Mouse (Mus musculus): ENCODE measurements around the gene Cmtm6. TPM values are rescaled to one million over a fixed set of nuclear protein-coding genes. Genes with fewer than 3 reads are reported as not detected.

The Cmtm6 gene
- polyA plus RNA-seq, 1 experiment from 2014 or later, result 18.7 TPM

DNA sequence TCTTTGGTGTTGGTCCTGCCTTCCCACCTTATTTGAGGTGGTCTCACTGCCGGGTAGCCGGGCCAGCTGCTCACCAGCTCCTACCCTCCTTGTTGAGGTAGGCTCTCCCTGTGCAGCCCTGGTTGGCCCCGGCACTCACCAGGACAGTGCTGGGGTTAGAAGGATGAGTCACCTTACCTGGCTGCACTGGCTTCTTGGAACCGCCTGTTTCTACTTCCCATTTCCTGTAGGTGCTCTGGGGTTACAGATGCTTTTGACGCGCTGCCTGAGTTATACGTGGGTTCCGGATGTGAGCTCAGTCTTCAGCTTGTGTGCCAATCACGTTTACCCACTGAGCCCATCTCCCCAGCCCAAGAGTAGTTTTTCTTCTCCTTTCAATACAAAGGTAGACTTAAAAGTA lies 9.4 kb downstream of the Cmtm6 start:
- Histone ChIP-seq H3K4me2 (ENCODE audit: low read length) (no peak overlapping the region), H3K4me3 (ENCODE audit: low read depth, low read length) (no peak overlapping the region), H3K27ac (ENCODE audit: low read length) (no peak overlapping the region), H3K9me3 (replicated peaks; ENCODE audit: control insufficient read depth, low read length, poor library complexity, severe bottlenecking) (no peaks in the 10 kb centered on the region), H3K4me1 (ENCODE audit: control insufficient read depth, insufficient read depth, low read length) (no peaks in the 10 kb centered on the region), H3K9ac (ENCODE audit: low read depth, low read length) (no peak overlapping the region), H3K36me3 (ENCODE audit: control insufficient read depth, insufficient read depth, low read length) (no peaks in the 10 kb centered on the region), H3K27me3 (ENCODE audit: control insufficient read depth, insufficient read depth, low read depth, low read length) (no peaks in the 10 kb centered on the region)
- WGBS, result 91% methylated on average over 9 of the region's 9 CpGs
- no peak for ATAC-seq

DNA sequence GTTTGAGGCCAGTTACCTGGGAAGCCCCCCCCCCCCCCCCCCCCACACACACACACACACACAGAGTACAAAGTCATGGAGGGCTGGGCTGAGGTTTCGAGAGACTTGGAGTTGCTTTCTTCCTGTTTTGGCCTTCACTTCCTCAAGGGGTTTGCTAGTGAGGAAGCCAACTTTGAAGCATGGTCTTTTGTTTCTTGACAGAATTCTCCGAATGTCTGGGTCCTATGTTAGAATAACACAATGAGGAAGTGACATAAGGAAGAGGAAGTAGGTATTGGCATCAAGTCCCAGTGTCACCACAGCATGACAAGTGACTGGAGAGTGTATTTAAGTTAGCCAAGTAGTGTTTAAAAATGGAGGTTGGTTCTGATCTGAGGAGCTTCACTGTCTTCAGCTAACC lies 11.8 kb downstream of the Cmtm6 start:
- WGBS, result 91% methylated on average over 2 of the region's 2 CpGs
- Histone ChIP-seq H3K4me3 (ENCODE audit: low read depth, low read length) (no peak overlapping the region), H3K27me3 (ENCODE audit: control insufficient read depth, insufficient read depth, low read depth, low read length) (no peaks in the 10 kb centered on the region), H3K4me1 (ENCODE audit: control insufficient read depth, insufficient read depth, low read length) (no peaks in the 10 kb centered on the region), H3K9me3 (replicated peaks; ENCODE audit: control insufficient read depth, low read length, poor library complexity, severe bottlenecking) (no peaks in the 10 kb centered on the region), H3K27ac (ENCODE audit: low read length) (no peak overlapping the region; the same call in 1 of the 2 replicates), H3K9ac (ENCODE audit: low read depth, low read length) (no peak overlapping the region), H3K36me3 (ENCODE audit: control insufficient read depth, insufficient read depth, low read length) (peaks cover 2% of the 10 kb centered on the region; the same call in 1 of the 2 replicates), H3K4me2 (ENCODE audit: low read length) (no peak overlapping the region)
- no peak for ATAC-seq

DNA sequence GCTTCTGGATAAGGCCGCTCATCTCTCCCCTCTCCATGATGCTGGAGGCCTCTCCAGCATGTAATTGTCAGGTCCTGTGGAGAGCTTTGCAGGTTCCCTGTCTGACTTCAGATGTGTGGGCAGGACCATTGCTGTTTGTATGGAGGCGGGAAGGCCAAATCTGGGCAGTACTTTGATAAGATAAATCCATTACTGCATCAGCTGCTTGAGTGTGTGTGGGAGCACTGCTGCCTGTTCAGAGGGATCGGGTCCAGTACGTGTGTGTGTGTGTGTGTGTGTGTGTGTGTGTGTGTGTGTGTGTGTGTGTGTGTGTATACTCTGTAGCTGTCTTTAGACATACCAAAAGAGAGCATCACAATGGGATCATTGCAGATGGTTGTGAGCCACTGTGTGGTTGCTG lies 14.2 kb downstream of the Cmtm6 start:
- H3K27me3 ChIP-seq (ENCODE audit: control insufficient read depth, insufficient read depth, low read depth, low read length), result no peaks in the 10 kb centered on the region
- no peak overlapping the region for H3K27ac ChIP-seq (ENCODE audit: low read length)
- no peaks in the 10 kb centered on the region for H3K9me3 ChIP-seq (replicated peaks; ENCODE audit: control insufficient read depth, low read length, poor library complexity, severe bottlenecking)
- 88% methylated on average over 4 of the region's 4 CpGs for WGBS
- no peak for ATAC-seq
- H3K9ac ChIP-seq (ENCODE audit: low read depth, low read length), result no peak overlapping the region
- peaks cover 5% of the 10 kb centered on the region; the same call in 1 of the 2 replicates for H3K36me3 ChIP-seq (ENCODE audit: control insufficient read depth, insufficient read depth, low read length)
- H3K4me2 ChIP-seq (ENCODE audit: low read length), result no peak overlapping the region
- no peaks in the 10 kb centered on the region for H3K4me1 ChIP-seq (ENCODE audit: control insufficient read depth, insufficient read depth, low read length)
- H3K4me3 ChIP-seq (ENCODE audit: low read depth, low read length), result no peak overlapping the region

DNA sequence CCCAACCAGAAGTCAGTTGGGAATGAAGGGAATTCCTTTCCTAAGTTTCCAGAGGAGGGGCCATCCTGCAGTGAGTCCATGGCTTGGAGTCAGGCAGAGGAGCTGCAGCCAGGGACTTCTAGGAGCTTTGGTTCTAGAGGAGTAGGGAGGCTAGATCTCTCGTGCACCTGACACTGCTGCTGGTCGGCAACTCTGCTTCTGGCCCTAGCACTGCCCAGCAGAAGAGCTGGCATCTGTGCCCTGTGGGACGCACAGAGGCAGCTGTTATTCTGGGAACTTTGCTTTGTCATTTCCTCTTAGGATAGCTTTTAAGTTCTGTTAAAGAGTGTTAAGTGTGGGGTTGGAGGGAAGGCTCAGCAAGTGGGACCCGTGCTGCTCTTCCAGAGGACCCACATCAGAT lies 14.7 kb downstream of the Cmtm6 start:
- no peaks in the 10 kb centered on the region for H3K27me3 ChIP-seq (ENCODE audit: control insufficient read depth, insufficient read depth, low read depth, low read length)
- H3K9me3 ChIP-seq (replicated peaks; ENCODE audit: control insufficient read depth, low read length, poor library complexity, severe bottlenecking), result no peaks in the 10 kb centered on the region
- H3K4me3 ChIP-seq (ENCODE audit: low read depth, low read length), result no peak overlapping the region
- WGBS, result 85% methylated on average over 4 of the region's 4 CpGs
- ATAC-seq, result no peak
- H3K36me3 ChIP-seq (ENCODE audit: control insufficient read depth, insufficient read depth, low read length), result peaks cover 5% of the 10 kb centered on the region; the same call in 1 of the 2 replicates
- no peak overlapping the region for H3K27ac ChIP-seq (ENCODE audit: low read length)
- H3K4me2 ChIP-seq (ENCODE audit: low read length), result no peak overlapping the region
- H3K4me1 ChIP-seq (ENCODE audit: control insufficient read depth, insufficient read depth, low read length), result no peaks in the 10 kb centered on the region
- H3K9ac ChIP-seq (ENCODE audit: low read depth, low read length), result no peak overlapping the region

DNA sequence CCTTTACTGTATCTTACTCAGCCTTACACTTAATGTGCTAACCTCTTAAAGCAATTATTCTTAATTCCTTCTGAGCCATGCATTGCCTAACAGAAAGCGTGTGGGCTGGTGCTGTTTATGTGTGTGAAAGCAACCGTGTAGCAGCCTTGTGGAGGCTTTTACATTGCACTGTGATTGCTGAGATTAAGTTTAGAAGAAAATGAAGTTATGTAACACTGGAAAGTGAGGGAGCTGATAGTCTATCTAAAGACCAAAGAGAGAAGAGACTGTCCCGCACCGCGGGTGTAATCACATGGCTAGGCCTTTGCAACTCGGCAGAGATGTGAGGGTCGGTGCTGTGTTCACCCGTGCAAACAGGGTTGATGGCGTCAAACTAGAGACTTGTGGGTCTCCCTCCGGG lies 16.1 kb downstream of the Cmtm6 start:
- Histone ChIP-seq H3K4me1 (ENCODE audit: control insufficient read depth, insufficient read depth, low read length) (no peaks in the 10 kb centered on the region), H3K27me3 (ENCODE audit: control insufficient read depth, insufficient read depth, low read depth, low read length) (no peaks in the 10 kb centered on the region), H3K9ac (ENCODE audit: low read depth, low read length) (no peak overlapping the region), H3K36me3 (ENCODE audit: control insufficient read depth, insufficient read depth, low read length) (peaks cover 5% of the 10 kb centered on the region; the same call in 1 of the 2 replicates), H3K4me2 (ENCODE audit: low read length) (no peak overlapping the region), H3K27ac (ENCODE audit: low read length) (no peak overlapping the region), H3K4me3 (ENCODE audit: low read depth, low read length) (no peak overlapping the region), H3K9me3 (replicated peaks; ENCODE audit: control insufficient read depth, low read length, poor library complexity, severe bottlenecking) (no peaks in the 10 kb centered on the region)
- ATAC-seq, result no peak
- WGBS, result 85% methylated on average over 10 of the region's 10 CpGs

GRCm38 (mm10) chr9:114747466-114747865 lies 16.6 kb downstream of the Cmtm6 start:
- H3K27ac ChIP-seq (ENCODE audit: low read length), result no peak overlapping the region
- no peaks in the 10 kb centered on the region for H3K9me3 ChIP-seq (replicated peaks; ENCODE audit: control insufficient read depth, low read length, poor library complexity, severe bottlenecking)
- peaks cover 5% of the 10 kb centered on the region; the same call in 1 of the 2 replicates for H3K36me3 ChIP-seq (ENCODE audit: control insufficient read depth, insufficient read depth, low read length)
- 87% methylated on average over 12 of the region's 12 CpGs for WGBS
- H3K27me3 ChIP-seq (ENCODE audit: control insufficient read depth, insufficient read depth, low read depth, low read length), result no peaks in the 10 kb centered on the region
- no peak for ATAC-seq
- no peak overlapping the region for H3K4me3 ChIP-seq (ENCODE audit: low read depth, low read length)
- H3K4me2 ChIP-seq (ENCODE audit: low read length), result no peak overlapping the region
- H3K4me1 ChIP-seq (ENCODE audit: control insufficient read depth, insufficient read depth, low read length), result peaks cover under 1% of the 10 kb centered on the region
- H3K9ac ChIP-seq (ENCODE audit: low read depth, low read length), result no peak overlapping the region

DNA sequence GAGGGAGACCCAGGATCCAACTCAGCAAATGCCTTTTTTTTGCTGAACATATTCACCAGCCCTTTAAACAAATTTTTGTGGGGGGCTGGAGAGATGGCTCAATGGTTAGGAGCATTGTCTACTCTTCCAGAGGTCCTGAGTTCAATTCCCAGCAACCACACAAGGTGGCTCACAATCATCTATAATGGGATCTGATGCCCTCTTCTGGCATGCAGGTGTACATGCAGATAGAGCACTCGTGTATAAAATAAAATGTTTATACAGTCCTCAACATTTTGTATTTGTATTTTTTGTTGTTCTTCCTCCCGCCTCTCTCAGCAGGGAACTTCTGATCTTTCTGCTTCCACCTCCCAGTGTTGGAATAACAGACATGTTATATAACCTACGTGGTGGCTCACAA lies 20.7 kb downstream of the Cmtm6 start:
- Histone ChIP-seq H3K4me2 (ENCODE audit: low read length) (no peak overlapping the region), H3K4me3 (ENCODE audit: low read depth, low read length) (no peak overlapping the region), H3K4me1 (ENCODE audit: control insufficient read depth, insufficient read depth, low read length) (peaks cover 10% of the 10 kb centered on the region), H3K9ac (ENCODE audit: low read depth, low read length) (no peak overlapping the region), H3K27me3 (ENCODE audit: control insufficient read depth, insufficient read depth, low read depth, low read length) (no peaks in the 10 kb centered on the region), H3K9me3 (replicated peaks; ENCODE audit: control insufficient read depth, low read length, poor library complexity, severe bottlenecking) (no peaks in the 10 kb centered on the region), H3K36me3 (ENCODE audit: control insufficient read depth, insufficient read depth, low read length) (peaks cover 5% of the 10 kb centered on the region; the same call in 1 of the 2 replicates), H3K27ac (ENCODE audit: low read length) (no peak overlapping the region)
- 87% methylated on average over 3 of the region's 3 CpGs for WGBS
- no peak for ATAC-seq

GRCm38 (mm10) chr9:114752311-114752710 lies 21.4 kb downstream of the Cmtm6 start:
- H3K36me3 ChIP-seq (ENCODE audit: control insufficient read depth, insufficient read depth, low read length), result peaks cover 5% of the 10 kb centered on the region; the same call in 1 of the 2 replicates
- H3K9ac ChIP-seq (ENCODE audit: low read depth, low read length), result 0 out of 2 replicates have a peak overlapping the region, but pooled peaks have one; percentile 36
- H3K4me2 ChIP-seq (ENCODE audit: low read length), result peak overlapping the region; percentile 73
- H3K27me3 ChIP-seq (ENCODE audit: control insufficient read depth, insufficient read depth, low read depth, low read length), result no peaks in the 10 kb centered on the region
- no peak overlapping the region for H3K4me3 ChIP-seq (ENCODE audit: low read depth, low read length)
- H3K4me1 ChIP-seq (ENCODE audit: control insufficient read depth, insufficient read depth, low read length), result peaks cover 10% of the 10 kb centered on the region
- ATAC-seq, result no peak
- WGBS, result 70% methylated on average over 9 of the region's 9 CpGs
- H3K9me3 ChIP-seq (replicated peaks; ENCODE audit: control insufficient read depth, low read length, poor library complexity, severe bottlenecking), result no peaks in the 10 kb centered on the region
- no peak overlapping the region for H3K27ac ChIP-seq (ENCODE audit: low read length)

DNA sequence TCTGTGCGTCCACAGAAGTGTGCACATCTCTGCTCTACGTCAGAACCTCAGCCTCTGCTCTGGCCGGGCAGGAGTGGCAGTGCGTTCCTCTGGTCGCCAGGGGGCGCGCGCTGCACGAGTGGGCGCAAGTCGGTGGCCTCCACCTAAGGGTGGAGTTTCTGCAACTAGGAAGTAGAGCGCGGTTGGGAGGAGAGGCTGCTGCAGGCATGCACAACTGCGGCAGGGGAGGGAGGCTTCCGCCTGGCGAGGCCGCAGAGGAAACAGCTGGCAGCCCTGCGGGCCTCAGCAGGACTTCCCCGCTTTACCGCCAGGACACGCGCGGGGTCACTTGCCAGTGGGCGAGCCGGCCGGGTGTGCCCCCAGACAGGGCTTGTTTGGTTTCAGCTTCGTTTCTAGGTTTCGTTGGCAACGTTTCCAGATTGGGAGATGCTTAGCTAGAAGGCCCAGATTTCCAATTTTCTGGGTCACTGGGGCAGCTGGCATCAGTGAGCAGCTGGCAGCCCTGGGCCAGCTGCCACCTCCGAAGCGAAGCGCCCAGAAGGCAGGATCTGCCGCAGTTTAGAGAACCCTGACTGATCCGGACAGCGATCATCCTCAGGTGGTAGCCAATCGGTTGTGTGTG lies 22.1 kb downstream of the Cmtm6 start:
- H3K27me3 ChIP-seq (ENCODE audit: control insufficient read depth, insufficient read depth, low read depth, low read length), result no peaks in the 10 kb centered on the region
- no peaks in the 10 kb centered on the region for H3K9me3 ChIP-seq (replicated peaks; ENCODE audit: control insufficient read depth, low read length, poor library complexity, severe bottlenecking)
- H3K4me1 ChIP-seq (ENCODE audit: control insufficient read depth, insufficient read depth, low read length), result peaks cover 10% of the 10 kb centered on the region
- H3K4me3 ChIP-seq (ENCODE audit: low read depth, low read length), result peak overlapping the region; percentile 48
- ATAC-seq, result peak; percentile 90
- 4% methylated on average over 36 of the region's 36 CpGs for WGBS
- H3K4me2 ChIP-seq (ENCODE audit: low read length), result peak overlapping the region; percentile 73
- H3K27ac ChIP-seq (ENCODE audit: low read length), result peak overlapping the region; percentile 47
- H3K36me3 ChIP-seq (ENCODE audit: control insufficient read depth, insufficient read depth, low read length), result peaks cover under 1% of the 10 kb centered on the region; the same call in 1 of the 2 replicates
- peak overlapping the region; percentile 58 for H3K9ac ChIP-seq (ENCODE audit: low read depth, low read length)
